Mouse (Mus musculus) lung, embryonic 15.5 days (tissue): ENCODE results near the gene Wnt8b. TPM values are rescaled to one million over a fixed set of nuclear protein-coding genes. Genes with fewer than 3 reads are reported as not detected.

ENCODE experiments used
- polyA plus RNA-seq: library from polyadenylated mRNA; unstranded; fragments of >200 nt; fragmentation: Nextera tagmentation; extraction: Ambion mirVana; gene quantifications from 2 replicates; pipeline ENCODE4 v1.2.1, GENCODE M21; 2015

Wnt8b gene
- polyA plus RNA-seq, 1 experiment from 2014 or later = not detected

Other genes with a start within 250 kb of the Wnt8b start
- 210 and 224 TPM in 2 replicates for gene Scd2, start 199.8 kb upstream of the Wnt8b start, polyA plus RNA-seq
- 0.15 and 0.35 TPM in 2 replicates for gene Scd4, start 160.4 kb upstream of the Wnt8b start, polyA plus RNA-seq
- 2.5 and 2.6 TPM in 2 replicates for gene Scd1, start 85.6 kb upstream of the Wnt8b start, polyA plus RNA-seq
- gene Sec31b, start 52.4 kb downstream of the Wnt8b start, polyA plus RNA-seq = 0.30 and 0.54 TPM in 2 replicates
- not detected in 2 replicates for gene Gm20538, start 59.4 kb downstream of the Wnt8b start, polyA plus RNA-seq
- gene Ndufb8, start 62.0 kb downstream of the Wnt8b start, polyA plus RNA-seq = 530 and 563 TPM in 2 replicates
- gene Hif1an, start 69.4 kb downstream of the Wnt8b start, polyA plus RNA-seq = 26.9 and 28.7 TPM in 2 replicates